Comparison of ENCODE assay signal across 13 mouse cellular contexts in the genomic region with DNA sequence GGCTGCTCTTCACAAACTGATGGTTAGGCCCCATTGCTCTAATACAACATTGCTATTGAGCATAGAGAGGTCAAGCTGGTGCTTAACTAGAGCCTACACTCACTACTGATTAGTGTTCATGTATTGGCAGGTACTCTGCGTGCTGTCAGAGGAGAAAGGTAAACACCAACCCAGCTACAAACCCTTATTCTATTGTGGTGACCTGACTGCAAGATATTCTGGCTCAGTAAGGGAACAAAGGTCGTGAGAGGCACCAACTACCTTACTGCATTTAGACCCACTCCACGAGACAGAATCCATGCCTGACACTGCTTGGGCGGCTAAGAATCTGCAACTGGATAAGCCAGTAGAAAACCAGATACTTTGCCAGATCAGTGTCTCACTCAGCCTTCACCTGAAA.
"Had no signal": no experiment of that assay in that cellular context is flagged by ENCODE, and none has a peak within 500 bp of the region (broad histone marks: within the 10 kb centered on the region; RNA-seq: fewer than 3 reads in every experiment).

No protein-coding gene starts in this region.

- H3K27me3 ChIP-seq: liver, embryonic 15.5 days; midbrain, embryonic 13.5 days; midbrain, embryonic 15.5 days; neural tube, embryonic 12.5 days; stomach, embryonic 15.5 days had no signal

- H3K4me3 ChIP-seq: liver, embryonic 15.5 days; midbrain, embryonic 13.5 days; midbrain, embryonic 15.5 days; neural tube, embryonic 12.5 days; stomach, embryonic 15.5 days had no signal

- H3K9me3 ChIP-seq: liver, embryonic 15.5 days; midbrain, embryonic 13.5 days; midbrain, embryonic 15.5 days; neural tube, embryonic 12.5 days; stomach, embryonic 15.5 days had no signal

- H3K9ac ChIP-seq: liver, embryonic 15.5 days; lung, embryonic 14.5 days; midbrain, embryonic 13.5 days; midbrain, embryonic 15.5 days; neural tube, embryonic 12.5 days; stomach, embryonic 15.5 days had no signal

- DNase-seq: lung, embryonic 14.5 days; lung, postnatal 10 days; lung, postnatal 4 days; right cerebral cortex, postnatal 14 days; thymus, adult 2 months; thymus, postnatal 25 days; thymus, postnatal 4 days had no signal

- H3K36me3 ChIP-seq: liver, embryonic 15.5 days; midbrain, embryonic 13.5 days; midbrain, embryonic 15.5 days; neural tube, embryonic 12.5 days; stomach, embryonic 15.5 days had no signal

- H3K4me1 ChIP-seq: liver, embryonic 15.5 days; midbrain, embryonic 13.5 days; midbrain, embryonic 15.5 days; neural tube, embryonic 12.5 days; stomach, embryonic 15.5 days had no signal

- H3K27ac ChIP-seq: liver, embryonic 15.5 days; midbrain, embryonic 13.5 days; midbrain, embryonic 15.5 days; neural tube, embryonic 12.5 days; stomach, embryonic 15.5 days had no signal

- ATAC-seq: midbrain, embryonic 13.5 days; midbrain, embryonic 15.5 days had no signal

- H3K4me2 ChIP-seq: liver, embryonic 15.5 days; lung, embryonic 14.5 days; midbrain, embryonic 11.5 days; midbrain, embryonic 13.5 days; midbrain, embryonic 15.5 days; neural tube, embryonic 12.5 days; stomach, embryonic 15.5 days had no signal
